Mouse (Mus musculus) embryonic facial prominence, embryonic 11.5 days (tissue): ENCODE measurements at regions not wholly inside any gene's neighbourhood (a gene's known extent, or its start where the extent isn't known, plus 50 kb on each side); places are given as distances from the start of the nearest gene placed in this dataset.

Source experiments
- ATAC-seq: fragments of 200-750 bp; cut with Nextera tagmentation; replicated peaks from 2 replicates; pipeline ENCODE4 v1.8.0; 2017; ENCODE audit warnings: low read depth; ENCODE audit not compliant: insufficient number of reproducible peaks, low FRiP score, low TSS enrichment
- DNase-seq: peaks from one replicate; pipeline ENCODE4 v3.0.0-alpha.2; 2015; ENCODE audit warnings: low spot score
- H3K27ac ChIP-seq: fragments of 300-500 bp; sonication (generic); replicated peaks from 2 replicates; pipeline ENCODE4 v1.5.1; 2014; ENCODE audit warnings: mild to moderate bottlenecking, low read depth, low read length, control low read depth
- H3K27me3 ChIP-seq: fragments of 300-500 bp; sonication (generic); 2 replicates; pipeline ENCODE4 v1.6.1; 2014; ENCODE audit warnings: mild to moderate bottlenecking, low read length, moderate library complexity, mixed read lengths; ENCODE audit not compliant: control insufficient read depth, insufficient read depth
- H3K36me3 ChIP-seq: fragments of 300-500 bp; sonication (generic); replicated peaks from 2 replicates; pipeline ENCODE4 v1.6.1; 2014; ENCODE audit warnings: low read depth, mild to moderate bottlenecking, low read length, moderate library complexity, mixed read lengths; ENCODE audit not compliant: control insufficient read depth, insufficient read depth
- H3K4me1 ChIP-seq: fragments of 300-500 bp; sonication (generic); 2 replicates; pipeline ENCODE4 v1.6.1; 2014; ENCODE audit warnings: low read length, mixed read lengths; ENCODE audit not compliant: control insufficient read depth, insufficient read depth
- H3K4me2 ChIP-seq: fragments of 300-500 bp; sonication (generic); 2 replicates; pipeline ENCODE4 v1.6.1; 2014; ENCODE audit warnings: low read depth, mild to moderate bottlenecking, control low read depth, low read length, moderate library complexity
- H3K4me3 ChIP-seq: fragments of 300-500 bp; sonication (generic); 2 replicates; pipeline ENCODE4 v1.5.1; 2014; ENCODE audit warnings: low read depth, low read length, control low read depth
- H3K9ac ChIP-seq: fragments of 300-500 bp; sonication (generic); replicated peaks from 2 replicates; pipeline ENCODE4 v1.6.1; 2014; ENCODE audit warnings: mild to moderate bottlenecking, control low read depth, low read length
- H3K9me3 ChIP-seq: fragments of 300-500 bp; sonication (generic); replicated peaks from 2 replicates; pipeline ENCODE4 v1.6.1; 2016; ENCODE audit warnings: mild to moderate bottlenecking, low read length, inconsistent platforms, mixed read lengths; ENCODE audit not compliant: control insufficient read depth
- WGBS: fragments of 180-500 bp; shearing (Covaris S2); extraction: QIAGEN DNeasy Blood & Tissue Kit; methylation state at CpG from one replicate; pipeline ENCODE4 v1.1.7; 2014; 5-methylcytosine and 5-hydroxymethylcytosine counted together

- Histone ChIP-seq H3K9ac (no peak overlapping the region), H3K36me3 (no peaks in the 10 kb centered on the region), H3K4me2 (no peak overlapping the region), H3K4me1 (no peaks in the 10 kb centered on the region), H3K27ac (no peak overlapping the region), H3K27me3 (no peaks in the 10 kb centered on the region), H3K9me3 (no peaks in the 10 kb centered on the region), H3K4me3 (no peak overlapping the region)
- ATAC-seq (no peak), DNase-seq (no peak)
- WGBS: 83% methylated on average over 4 of the region's 4 CpGs
These were observed 247.7 kb downstream of the Lmx1a start for GRCm38 (mm10) chr1:167936726-167937125.

- Histone ChIP-seq H3K36me3 (no peaks in the 10 kb centered on the region), H3K27me3 (no peaks in the 10 kb centered on the region), H3K4me3 (no peak overlapping the region), H3K9ac (no peak overlapping the region), H3K27ac (no peak overlapping the region), H3K9me3 (no peaks in the 10 kb centered on the region), H3K4me1 (no peaks in the 10 kb centered on the region), H3K4me2 (no peak overlapping the region)
- 75% methylated on average over 2 of the region's 2 CpGs for WGBS
- DNase-seq (no peak), ATAC-seq (no peak)
These were observed 249.1 kb downstream of the Lmx1a start for GRCm38 (mm10) chr1:167938176-167938575.

GRCm38 (mm10) chr1:167942037-167942470, 253.0 kb downstream of the Lmx1a start:
- DNase-seq: peak; percentile 84

GRCm38 (mm10) chr1:167943121-167943520, 254.1 kb downstream of the Lmx1a start:
- no peak overlapping the region for H3K9ac ChIP-seq
- no peak overlapping the region for H3K4me3 ChIP-seq
- DNase-seq (no peak), ATAC-seq (no peak)
- no peaks in the 10 kb centered on the region for H3K4me1 ChIP-seq
- no peaks in the 10 kb centered on the region for H3K9me3 ChIP-seq
- no peak overlapping the region for H3K4me2 ChIP-seq
- no peak overlapping the region for H3K27ac ChIP-seq
- no peaks in the 10 kb centered on the region for H3K27me3 ChIP-seq
- H3K36me3 ChIP-seq: no peaks in the 10 kb centered on the region
- 62% methylated on average over 8 of the region's 8 CpGs for WGBS

More at GRCm38 (mm10) chr1:167942037-167942470, 253.0 kb downstream of the Lmx1a start:
- H3K4me2 ChIP-seq: no peak overlapping the region
- H3K4me3 ChIP-seq: no peak overlapping the region
- no peaks in the 10 kb centered on the region for H3K27me3 ChIP-seq
- H3K9ac ChIP-seq: no peak overlapping the region
- no peaks in the 10 kb centered on the region for H3K4me1 ChIP-seq
- H3K27ac ChIP-seq: no peak overlapping the region
- H3K36me3 ChIP-seq: no peaks in the 10 kb centered on the region
- ATAC-seq: no peak
- H3K9me3 ChIP-seq: no peaks in the 10 kb centered on the region
- 46% methylated on average over 8 of the region's 8 CpGs for WGBS

- Histone ChIP-seq H3K4me2 (no peak overlapping the region), H3K9ac (no peak overlapping the region), H3K27ac (no peak overlapping the region), H3K4me1 (no peaks in the 10 kb centered on the region), H3K9me3 (no peaks in the 10 kb centered on the region), H3K4me3 (no peak overlapping the region), H3K36me3 (no peaks in the 10 kb centered on the region), H3K27me3 (no peaks in the 10 kb centered on the region)
- ATAC-seq (no peak), DNase-seq (no peak)
- WGBS: 74% methylated on average over 9 of the region's 9 CpGs
These were observed 256.7 kb downstream of the Lmx1a start for GRCm38 (mm10) chr1:167945615-167946252.

- no peak overlapping the region for H3K9ac ChIP-seq
- WGBS: 82% methylated on average over 7 of the region's 7 CpGs
- ATAC-seq: no peak
- no peaks in the 10 kb centered on the region for H3K27me3 ChIP-seq
- H3K4me2 ChIP-seq: no peak overlapping the region
- no peak for DNase-seq
- H3K4me1 ChIP-seq: no peaks in the 10 kb centered on the region
- H3K36me3 ChIP-seq: no peaks in the 10 kb centered on the region
- H3K9me3 ChIP-seq: no peaks in the 10 kb centered on the region
- no peak overlapping the region for H3K4me3 ChIP-seq
- H3K27ac ChIP-seq: no peak overlapping the region
These were observed 258.8 kb downstream of the Lmx1a start for GRCm38 (mm10) chr1:167947866-167948265.

- Histone ChIP-seq H3K4me1 (no peaks in the 10 kb centered on the region), H3K9ac (no peak overlapping the region), H3K27me3 (no peaks in the 10 kb centered on the region), H3K4me3 (no peak overlapping the region), H3K36me3 (no peaks in the 10 kb centered on the region), H3K9me3 (no peaks in the 10 kb centered on the region), H3K27ac (no peak overlapping the region), H3K4me2 (no peak overlapping the region)
- no peak for DNase-seq
- no peak for ATAC-seq
These were observed 262.7 kb downstream of the Lmx1a start for GRCm38 (mm10) chr1:167951717-167952116.

GRCm38 (mm10) chr1:167958531-167958930, 269.5 kb downstream of the Lmx1a start:
- Histone ChIP-seq H3K9ac (no peak overlapping the region), H3K27me3 (no peaks in the 10 kb centered on the region), H3K36me3 (no peaks in the 10 kb centered on the region), H3K27ac (no peak overlapping the region), H3K4me2 (no peak overlapping the region), H3K4me3 (no peak overlapping the region), H3K9me3 (no peaks in the 10 kb centered on the region), H3K4me1 (no peaks in the 10 kb centered on the region)
- 94% methylated on average over 6 of the region's 6 CpGs for WGBS
- DNase-seq (no peak), ATAC-seq (no peak)
